Mouse (Mus musculus) embryo, embryonic 10 days (tissue): ENCODE results near the gene Gm10338.
"Not testable (repeated sequence)": the region's sequence is repeated elsewhere in the genome, so short reads cannot be mapped to it uniquely, and the experiment has no call there.

Source experiments
- DNase-seq: peaks from one replicate; pipeline ENCODE4 v3.0.0-alpha.2; 2015; ENCODE audit warnings: low spot score

Gm10338 gene

GRCm38 (mm10) chr14:7595492-7595891 lies at the start of gene Gm10338:
Gene Gm10338 (minus strand): TSS chr14:7595592.
- not testable (repeated sequence) for DNase-seq

GRCm38 (mm10) chr14:7643872-7644271 lies 48.5 kb upstream of the Gm10338 start, which contains the start of gene Gm10128:
Gene Gm10128 (minus strand): TSS chr14:7643972.
- DNase-seq, result not testable (repeated sequence)

GRCm38 (mm10) chr14:7568382-7568781 lies 27.0 kb downstream of the Gm10338 start, which contains the start of gene Gm3558:
Gene Gm3558 (minus strand): TSS chr14:7568566.
- DNase-seq, result not testable (repeated sequence)

- DNase-seq, result peak; percentile 2
These were observed 27.5 kb downstream of the Gm10338 start for GRCm38 (mm10) chr14:7567890-7568289.

- not testable (repeated sequence) for DNase-seq
These were observed 28.1 kb downstream of the Gm10338 start for GRCm38 (mm10) chr14:7567266-7567665.
